In the genomic region with DNA sequence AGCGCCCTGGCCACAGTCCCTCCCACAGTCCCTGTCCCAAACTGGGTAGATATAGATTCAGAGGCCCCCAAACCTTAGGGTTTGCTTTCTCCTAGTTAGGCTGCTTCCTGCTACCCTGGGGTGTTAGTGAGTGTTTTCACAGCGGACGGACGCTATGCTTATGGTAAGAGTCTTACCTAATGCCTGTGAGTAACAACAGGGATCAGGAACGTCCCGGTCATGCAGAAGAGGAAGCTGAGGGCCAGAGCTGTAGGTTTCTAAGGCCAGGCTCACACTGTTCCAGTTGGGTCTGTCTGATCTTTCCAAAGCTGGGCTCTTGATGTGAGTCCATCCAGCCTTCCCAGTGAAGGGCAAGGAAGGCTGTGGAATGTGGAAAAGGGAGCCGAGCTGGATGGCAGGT, we compare ENCODE assay signal across 25 mouse cellular contexts. TPM values are rescaled to one million over a fixed set of nuclear protein-coding genes. Genes with fewer than 3 reads are reported as not detected.
DNase-seq lines count a peak whose midpoint lies in the region; ATAC-seq and TF ChIP-seq lines count a peak whose summit lies in the region.
"Had no signal": no experiment of that assay in that cellular context is flagged by ENCODE, and none has a peak within 500 bp of the region (broad histone marks: within the 10 kb centered on the region; RNA-seq: fewer than 3 reads in every experiment).

No protein-coding gene starts in this region.

- no peak overlapping the region for H3K4me3 ChIP-seq in liver, embryonic 16.5 days (ENCODE audit: low read depth, low read length)
- no peak overlapping the region for H3K4me3 ChIP-seq in liver, embryonic 12.5 days
- no peak overlapping the region for H3K4me3 ChIP-seq in bone marrow, adult 2 months (replicated peaks; ENCODE audit: control insufficient read depth, low read depth, low read length)
- H3K4me3 ChIP-seq in stomach, embryonic 16.5 days (replicated peaks; ENCODE audit: low read length): no peak overlapping the region
- H3K4me3 ChIP-seq in midbrain, embryonic 15.5 days: no peak overlapping the region
- H3K4me3 ChIP-seq: embryonic facial prominence, embryonic 15.5 days; erythroblast, embryonic 14.5 days; forebrain, embryonic 10.5 days; gastrocnemius, adult 2 months; heart, embryonic 10.5 days; hindbrain, embryonic 13.5 days had no signal

- no peak for TF ChIP-seq CTCF in bone marrow, adult 2 months (IDR thresholded peaks at IDR 0.05; ENCODE audit: control insufficient read depth, insufficient read depth, low read length)

- ATAC-seq in liver, embryonic 16.5 days (ENCODE audit: low read depth): no peak; the same call in 1 of the 2 replicates
- ATAC-seq in liver, embryonic 12.5 days: no peak
- peak; percentile 83 for ATAC-seq in megakaryocyte, adult 5-6 weeks (ENCODE audit: poor library complexity, severe bottlenecking)
- ATAC-seq in stomach, embryonic 16.5 days (ENCODE audit: insufficient read depth, low FRiP score): no peak
- no peak for ATAC-seq in midbrain, embryonic 15.5 days (replicated peaks)
- ATAC-seq: forebrain, embryonic 14.5 days; hindbrain, postnatal 0 days had no signal

- TF ChIP-seq POLR2A in bone marrow, adult 2 months (IDR thresholded peaks at IDR 0.05; ENCODE audit: borderline replicate concordance, control insufficient read depth, low read depth, low read length): no peak

- H3K27me3 ChIP-seq in liver, embryonic 16.5 days (ENCODE audit: control insufficient read depth, insufficient read depth, low read depth, low read length): no peaks in the 10 kb centered on the region
- H3K27me3 ChIP-seq in liver, embryonic 12.5 days (replicated peaks): no peaks in the 10 kb centered on the region
- H3K27me3 ChIP-seq in stomach, embryonic 16.5 days (ENCODE audit: control insufficient read depth, insufficient read depth, low read length): no peaks in the 10 kb centered on the region
- H3K27me3 ChIP-seq in midbrain, embryonic 15.5 days (replicated peaks): no peaks in the 10 kb centered on the region
- H3K27me3 ChIP-seq: embryonic facial prominence, embryonic 15.5 days; hindbrain, embryonic 13.5 days had no signal

- H3K4me2 ChIP-seq in liver, embryonic 16.5 days (ENCODE audit: low read depth, low read length): no peak overlapping the region
- no peak overlapping the region for H3K4me2 ChIP-seq in liver, embryonic 12.5 days
- no peak overlapping the region for H3K4me2 ChIP-seq in stomach, embryonic 16.5 days (ENCODE audit: low read depth, low read length)
- H3K4me2 ChIP-seq in midbrain, embryonic 15.5 days: no peak overlapping the region
- H3K4me2 ChIP-seq: embryonic facial prominence, embryonic 15.5 days; hindbrain, embryonic 13.5 days had no signal

- no peaks in the 10 kb centered on the region for H3K4me1 ChIP-seq in liver, embryonic 16.5 days (ENCODE audit: control insufficient read depth, low read depth, low read length)
- H3K4me1 ChIP-seq in liver, embryonic 12.5 days: peaks cover 11% of the 10 kb centered on the region
- H3K4me1 ChIP-seq in bone marrow, adult 2 months (ENCODE audit: control insufficient read depth, insufficient read depth, low read length): peaks cover 6% of the 10 kb centered on the region
- 0 out of 2 replicates have a peak, but pooled peaks cover 3% of the 10 kb centered on the region for H3K4me1 ChIP-seq in stomach, embryonic 16.5 days (ENCODE audit: control insufficient read depth, insufficient read depth, low read length)
- no peaks in the 10 kb centered on the region for H3K4me1 ChIP-seq in midbrain, embryonic 15.5 days

- WGBS in liver, embryonic 16.5 days (ENCODE audit: insufficient replicate concordance): 42% methylated on average over 7 of the region's 7 CpGs
- WGBS in liver, embryonic 12.5 days (ENCODE audit: insufficient replicate concordance): 34% methylated on average over 7 of the region's 7 CpGs
- WGBS in bone marrow, adult 2 months: 27% methylated on average over 7 of the region's 7 CpGs
- WGBS in stomach, embryonic 16.5 days: 69% methylated on average over 7 of the region's 7 CpGs
- WGBS in midbrain, embryonic 15.5 days: 75% methylated on average over 7 of the region's 7 CpGs

- peak overlapping the region; percentile 33; the same call in 1 of the 2 replicates for H3K27ac ChIP-seq in liver, embryonic 16.5 days (ENCODE audit: low read length)
- no peak overlapping the region for H3K27ac ChIP-seq in liver, embryonic 12.5 days
- H3K27ac ChIP-seq in bone marrow, adult 2 months (ENCODE audit: control insufficient read depth, insufficient read depth, low read depth, low read length, poor library complexity): peak overlapping the region; percentile 56
- peak overlapping the region; percentile 34 for H3K27ac ChIP-seq in stomach, embryonic 16.5 days (ENCODE audit: low read length)
- H3K27ac ChIP-seq in midbrain, embryonic 15.5 days: no peak overlapping the region
- H3K27ac ChIP-seq: embryonic facial prominence, embryonic 15.5 days; forebrain, embryonic 10.5 days; gastrocnemius, adult 2 months; heart, embryonic 10.5 days; hindbrain, embryonic 13.5 days; hindbrain, postnatal 0 days had no signal

- DNase-seq in kidney, postnatal 4 days: no peak
- DNase-seq: adrenal gland, postnatal 10 days; cerebellum, adult 11-12 months; cerebellum, adult 9-10 months; cerebellum, postnatal 36 days; embryo, embryonic 11 days; gastrocnemius, adult 2 months; gastrocnemius, postnatal 25 days; heart, adult 18-20 months; heart, postnatal 14 days had no signal

- no peak overlapping the region for H3K9ac ChIP-seq in liver, embryonic 16.5 days (ENCODE audit: low read depth, low read length)
- H3K9ac ChIP-seq in liver, embryonic 12.5 days: no peak overlapping the region
- H3K9ac ChIP-seq in stomach, embryonic 16.5 days (ENCODE audit: low read length): peak overlapping the region; percentile 42; the same call in 1 of the 2 replicates
- no peak overlapping the region for H3K9ac ChIP-seq in midbrain, embryonic 15.5 days
- H3K9ac ChIP-seq: embryonic facial prominence, embryonic 15.5 days; hindbrain, embryonic 13.5 days had no signal

- H3K36me3 ChIP-seq in liver, embryonic 16.5 days (ENCODE audit: control insufficient read depth, insufficient read depth): no peaks in the 10 kb centered on the region
- H3K36me3 ChIP-seq in liver, embryonic 12.5 days: no peaks in the 10 kb centered on the region
- H3K36me3 ChIP-seq in stomach, embryonic 16.5 days (ENCODE audit: control insufficient read depth, insufficient read depth, low read length): no peaks in the 10 kb centered on the region
- no peaks in the 10 kb centered on the region for H3K36me3 ChIP-seq in midbrain, embryonic 15.5 days (replicated peaks)
- H3K36me3 ChIP-seq: embryonic facial prominence, embryonic 15.5 days; forebrain, embryonic 10.5 days; heart, embryonic 10.5 days; hindbrain, embryonic 13.5 days had no signal

- H3K9me3 ChIP-seq in liver, embryonic 16.5 days (replicated peaks; ENCODE audit: control insufficient read depth, low read length): no peaks in the 10 kb centered on the region
- no peaks in the 10 kb centered on the region for H3K9me3 ChIP-seq in liver, embryonic 12.5 days (replicated peaks)
- H3K9me3 ChIP-seq in stomach, embryonic 16.5 days (replicated peaks; ENCODE audit: control insufficient read depth, low read length): no peaks in the 10 kb centered on the region
- H3K9me3 ChIP-seq in midbrain, embryonic 15.5 days: no peaks in the 10 kb centered on the region
- H3K9me3 ChIP-seq: embryonic facial prominence, embryonic 15.5 days; forebrain, embryonic 10.5 days; heart, embryonic 10.5 days; hindbrain, embryonic 13.5 days had no signal

RNA-seq across cellular contexts. Expression of gene Pla2g3, which starts 1.7 kb away (rescaled TPM):
- polyA plus RNA-seq in liver, embryonic 16.5 days (2015; fragmentation: Nextera tagmentation; extraction: Ambion mirVana): 0.09 and 0.12 TPM in 2 replicates
- polyA plus RNA-seq in liver, embryonic 12.5 days (2016; fragmentation: Nextera tagmentation; extraction: Ambion mirVana): 0.06 and 0.24 TPM in 2 replicates
- polyA plus RNA-seq in bone marrow, adult 2 months (2011; ENCODE audit: insufficient read depth, insufficient read length, low replicate concordance, missing spikeins): 0.38 TPM in 1 of 2 replicates, not detected in the other
- total RNA-seq in megakaryocyte, adult 5-6 weeks (2015): 0.71 and 0.75 TPM in 2 replicates
- total RNA-seq in megakaryocyte, adult 5-6 weeks (2017): 0.81 and 0.88 TPM in 2 replicates
- 1.8 and 4.5 TPM in 2 replicates for polyA plus RNA-seq in stomach, embryonic 16.5 days (2015; fragmentation: Nextera tagmentation; extraction: Ambion mirVana)
- polyA plus RNA-seq in midbrain, embryonic 15.5 days (2015; fragmentation: Nextera tagmentation; extraction: Ambion mirVana): 1.3 TPM in 2 replicates
- total RNA-seq: ES-E14; gastrocnemius, adult 2 months; gastrocnemius, postnatal 25 days; hematopoietic stem cell, adult 5-6 weeks had no signal
- polyA plus RNA-seq: erythroblast, embryonic 14.5 days had no signal

RNA-seq across cellular contexts. Expression of gene Inpp5j, which starts 18.3 kb away (rescaled TPM):
- 0.96 and 1.0 TPM in 2 replicates for polyA plus RNA-seq in liver, embryonic 16.5 days (2015; fragmentation: Nextera tagmentation; extraction: Ambion mirVana)
- polyA plus RNA-seq in liver, embryonic 12.5 days (2016; fragmentation: Nextera tagmentation; extraction: Ambion mirVana): 0.17 and 0.36 TPM in 2 replicates
- polyA plus RNA-seq in bone marrow, adult 2 months (2011; ENCODE audit: insufficient read depth, insufficient read length, low replicate concordance, missing spikeins): 1.2 and 3.3 TPM in 2 replicates
- 4.8 and 5.7 TPM in 2 replicates for total RNA-seq in megakaryocyte, adult 5-6 weeks (2015)
- total RNA-seq in megakaryocyte, adult 5-6 weeks (2017): 2.0 and 2.8 TPM in 2 replicates
- 3.4 and 3.5 TPM in 2 replicates for polyA plus RNA-seq in stomach, embryonic 16.5 days (2015; fragmentation: Nextera tagmentation; extraction: Ambion mirVana)
- polyA plus RNA-seq in midbrain, embryonic 15.5 days (2015; fragmentation: Nextera tagmentation; extraction: Ambion mirVana): 7.5 and 7.9 TPM in 2 replicates
- total RNA-seq: hematopoietic stem cell, adult 5-6 weeks had no signal
- polyA plus RNA-seq: erythroblast, embryonic 14.5 days had no signal

RNA-seq across cellular contexts. Expression of gene Selenom, which starts 28.1 kb away (rescaled TPM):
- 9.6 and 10.8 TPM in 2 replicates for polyA plus RNA-seq in liver, embryonic 16.5 days (2015; fragmentation: Nextera tagmentation; extraction: Ambion mirVana)
- 18.4 and 19.6 TPM in 2 replicates for polyA plus RNA-seq in liver, embryonic 12.5 days (2016; fragmentation: Nextera tagmentation; extraction: Ambion mirVana)
- polyA plus RNA-seq in bone marrow, adult 2 months (2011; ENCODE audit: insufficient read depth, insufficient read length, low replicate concordance, missing spikeins): 8.0 and 23.9 TPM in 2 replicates
- total RNA-seq in megakaryocyte, adult 5-6 weeks (2015): 9.8 and 11.8 TPM in 2 replicates
- 2.4 and 7.6 TPM in 2 replicates for total RNA-seq in megakaryocyte, adult 5-6 weeks (2017)
- 169 and 176 TPM in 2 replicates for polyA plus RNA-seq in stomach, embryonic 16.5 days (2015; fragmentation: Nextera tagmentation; extraction: Ambion mirVana)
- polyA plus RNA-seq in midbrain, embryonic 15.5 days (2015; fragmentation: Nextera tagmentation; extraction: Ambion mirVana): 72.7 and 75.6 TPM in 2 replicates

RNA-seq across cellular contexts. Expression of gene Rnf185, which starts 34.2 kb away (rescaled TPM):
- polyA plus RNA-seq in liver, embryonic 16.5 days (2015; fragmentation: Nextera tagmentation; extraction: Ambion mirVana): 8.4 and 9.0 TPM in 2 replicates
- polyA plus RNA-seq in liver, embryonic 12.5 days (2016; fragmentation: Nextera tagmentation; extraction: Ambion mirVana): 9.4 and 9.6 TPM in 2 replicates
- polyA plus RNA-seq in bone marrow, adult 2 months (2011; ENCODE audit: insufficient read depth, insufficient read length, low replicate concordance, missing spikeins): 5.9 and 9.2 TPM in 2 replicates
- 14.0 and 14.4 TPM in 2 replicates for total RNA-seq in megakaryocyte, adult 5-6 weeks (2015)
- total RNA-seq in megakaryocyte, adult 5-6 weeks (2017): 12.3 and 12.7 TPM in 2 replicates
- 30.7 and 31.4 TPM in 2 replicates for polyA plus RNA-seq in stomach, embryonic 16.5 days (2015; fragmentation: Nextera tagmentation; extraction: Ambion mirVana)
- polyA plus RNA-seq in midbrain, embryonic 15.5 days (2015; fragmentation: Nextera tagmentation; extraction: Ambion mirVana): 47.2 and 48.2 TPM in 2 replicates

RNA-seq across cellular contexts. Expression of gene Smtn, which starts 54.1 kb away (rescaled TPM):
- 10.4 and 16.7 TPM in 2 replicates for polyA plus RNA-seq in liver, embryonic 16.5 days (2015; fragmentation: Nextera tagmentation; extraction: Ambion mirVana)
- 16.9 and 18.2 TPM in 2 replicates for polyA plus RNA-seq in liver, embryonic 12.5 days (2016; fragmentation: Nextera tagmentation; extraction: Ambion mirVana)
- polyA plus RNA-seq in bone marrow, adult 2 months (2011; ENCODE audit: insufficient read depth, insufficient read length, low replicate concordance, missing spikeins): 28.9 and 54.7 TPM in 2 replicates
- total RNA-seq in megakaryocyte, adult 5-6 weeks (2015): 12.2 and 12.5 TPM in 2 replicates
- 5.1 and 8.8 TPM in 2 replicates for total RNA-seq in megakaryocyte, adult 5-6 weeks (2017)
- 122 and 128 TPM in 2 replicates for polyA plus RNA-seq in stomach, embryonic 16.5 days (2015; fragmentation: Nextera tagmentation; extraction: Ambion mirVana)
- 16.0 and 17.9 TPM in 2 replicates for polyA plus RNA-seq in midbrain, embryonic 15.5 days (2015; fragmentation: Nextera tagmentation; extraction: Ambion mirVana)

Comparison
In these comparisons a context has a peak if more than half of its experiments do, and no peak if none do; other contexts are left out.
1. H3K27ac ChIP-seq: peak in liver, embryonic 16.5 days (single experiment), bone marrow, adult 2 months (single experiment) and stomach, embryonic 16.5 days (single experiment); none in liver, embryonic 12.5 days (single experiment) and midbrain, embryonic 15.5 days (single experiment).